Mouse (Mus musculus) midbrain, embryonic 12.5 days (tissue): ENCODE data around the gene Guca2a. TPM values are rescaled to one million over a fixed set of nuclear protein-coding genes. Genes with fewer than 3 reads are reported as not detected.

Experiments
- ATAC-seq: fragments of 200-750 bp; cut with Nextera tagmentation; 2 replicates; pipeline ENCODE4 v1.8.0; 2017; ENCODE audit warnings: low read depth, moderate TSS enrichment, moderate library complexity; ENCODE audit not compliant: low FRiP score
- H3K27ac ChIP-seq: fragments of 300-500 bp; sonication (generic); replicated peaks from 2 replicates; pipeline ENCODE4 v1.5.1; 2016; ENCODE audit warnings: mild to moderate bottlenecking
- H3K27me3 ChIP-seq: fragments of 300-500 bp; sonication (generic); 2 replicates; pipeline ENCODE4 v1.6.1; 2016; ENCODE audit warnings: mild to moderate bottlenecking
- H3K36me3 ChIP-seq: fragments of 300-500 bp; sonication (generic); 2 replicates; pipeline ENCODE4 v1.6.1; 2016
- H3K4me1 ChIP-seq: fragments of 300-500 bp; sonication (generic); 2 replicates; pipeline ENCODE4 v1.6.1; 2016
- H3K4me2 ChIP-seq: fragments of 300-500 bp; sonication (generic); replicated peaks from 2 replicates; pipeline ENCODE4 v1.6.1; 2016; ENCODE audit warnings: mild to moderate bottlenecking, moderate library complexity
- H3K4me3 ChIP-seq: fragments of 300-500 bp; sonication (generic); 2 replicates; pipeline ENCODE4 v1.5.1; 2016; ENCODE audit warnings: mild to moderate bottlenecking
- H3K9ac ChIP-seq: fragments of 300-500 bp; sonication (generic); replicated peaks from 2 replicates; pipeline ENCODE4 v1.6.1; 2016; ENCODE audit warnings: mild to moderate bottlenecking, moderate library complexity
- H3K9me3 ChIP-seq: fragments of 300-500 bp; sonication (generic); 2 replicates; pipeline ENCODE4 v1.6.1; 2016; ENCODE audit warnings: mild to moderate bottlenecking
- WGBS: fragments of 180-500 bp; shearing (Covaris S2); methylation state at CpG from one replicate; pipeline ENCODE4 v1.1.7; 2016; 5-methylcytosine and 5-hydroxymethylcytosine counted together
- polyA plus RNA-seq: library from polyadenylated mRNA; unstranded; fragments of >200 nt; fragmentation: Nextera tagmentation; extraction: Ambion mirVana; gene quantifications from 2 replicates; pipeline ENCODE4 v1.2.1, GENCODE M21; 2016

Gene Guca2a
- polyA plus RNA-seq, 1 experiment from 2014 or later, result not detected

DNA sequence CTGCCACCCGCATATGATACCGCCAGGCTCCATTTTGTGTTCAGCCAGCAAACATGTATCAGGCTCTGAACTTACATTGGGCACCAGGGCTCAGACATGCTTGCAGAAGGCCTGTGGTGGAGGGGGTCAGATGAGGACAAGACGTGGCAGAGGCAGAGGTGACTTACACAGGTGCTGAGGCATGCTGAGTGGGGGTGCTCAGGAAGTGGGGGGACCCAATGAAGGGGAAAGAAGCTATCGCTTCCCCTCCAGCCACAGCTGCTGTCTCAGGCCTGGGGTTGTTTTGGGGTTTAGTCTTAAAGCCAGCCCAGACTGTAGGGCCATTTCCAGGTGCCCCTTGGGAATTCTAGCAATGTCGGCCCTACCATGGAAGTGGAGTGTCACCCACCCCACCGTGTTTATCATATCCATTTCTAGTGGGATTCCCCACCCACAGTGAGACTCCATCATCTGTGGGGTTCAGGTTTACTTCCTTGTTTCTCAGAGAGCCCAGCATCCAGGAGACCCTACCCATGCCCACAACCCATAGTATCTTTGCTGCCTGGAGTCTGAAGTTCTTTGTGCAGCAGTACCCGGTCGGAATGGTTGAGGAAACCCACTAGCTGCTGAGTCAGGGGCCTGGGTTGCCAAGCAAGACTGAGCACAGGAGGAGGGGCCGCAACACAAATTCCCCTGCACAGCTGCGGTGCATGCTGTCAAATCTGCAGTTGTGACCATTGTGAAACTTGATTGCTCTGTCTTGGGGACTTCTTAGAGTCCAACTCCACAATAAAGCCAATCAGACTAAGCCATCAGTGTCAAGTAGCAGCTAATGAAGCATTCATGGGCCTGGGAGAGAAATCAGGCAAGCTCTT is 32.1 kb downstream of the Guca2a start:
- Histone ChIP-seq H3K27ac (no peak overlapping the region), H3K4me2 (no peak overlapping the region), H3K9ac (no peak overlapping the region), H3K27me3 (no peaks in the 10 kb centered on the region; the same call in 1 of the 2 replicates), H3K9me3 (no peaks in the 10 kb centered on the region), H3K36me3 (no peaks in the 10 kb centered on the region), H3K4me1 (peaks cover 12% of the 10 kb centered on the region), H3K4me3 (no peak overlapping the region)
- ATAC-seq, result 0 out of 2 replicates have a peak, but pooled peaks have one; percentile 23
- 58% methylated on average over 10 of the region's 10 CpGs for WGBS

DNA sequence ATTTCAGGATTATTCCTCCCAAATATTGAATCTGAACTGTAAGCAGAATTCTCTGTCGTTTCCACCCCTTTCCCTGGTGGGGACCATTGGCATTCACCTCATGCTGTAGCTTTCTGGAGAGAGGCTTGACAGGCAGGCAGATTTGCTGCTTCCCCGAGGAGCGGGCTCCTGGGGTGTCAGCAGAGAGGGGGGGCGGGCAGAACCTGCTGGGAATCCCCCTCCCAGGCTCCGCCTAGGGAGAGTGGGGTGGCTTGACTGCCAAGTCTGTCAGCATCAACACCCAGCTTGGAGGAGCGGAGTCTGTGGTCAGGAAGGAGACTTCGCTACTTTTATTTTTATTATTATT is 32.7 kb downstream of the Guca2a start:
- ATAC-seq, result no peak
- H3K9me3 ChIP-seq, result no peaks in the 10 kb centered on the region
- no peaks in the 10 kb centered on the region for H3K36me3 ChIP-seq
- no peaks in the 10 kb centered on the region; the same call in 1 of the 2 replicates for H3K27me3 ChIP-seq
- 30% methylated on average over 7 of the region's 7 CpGs for WGBS
- peaks cover 12% of the 10 kb centered on the region for H3K4me1 ChIP-seq
- H3K9ac ChIP-seq, result no peak overlapping the region
- H3K4me2 ChIP-seq, result no peak overlapping the region
- H3K4me3 ChIP-seq, result no peak overlapping the region
- no peak overlapping the region for H3K27ac ChIP-seq

DNA sequence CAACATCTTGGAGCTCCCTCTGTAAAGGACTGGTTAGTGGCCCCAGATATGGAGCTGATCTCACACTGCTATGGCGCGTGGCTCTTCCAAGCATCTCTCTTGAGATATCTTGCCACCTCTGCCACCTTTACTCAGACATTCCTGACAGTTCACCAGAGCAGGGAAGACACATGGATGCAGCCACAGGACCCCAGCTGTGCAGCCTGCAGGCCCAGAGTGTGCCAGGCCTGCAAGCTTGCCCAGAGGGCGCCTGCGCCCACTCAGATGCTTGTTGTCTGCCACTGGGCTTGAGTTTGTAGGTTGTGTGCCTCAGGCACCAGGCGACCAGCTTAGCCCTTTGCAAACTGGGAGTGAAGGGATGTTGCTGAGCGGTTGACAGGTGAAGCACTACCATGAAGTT is 33.2 kb downstream of the Guca2a start:
- Histone ChIP-seq H3K9ac (no peak overlapping the region), H3K27me3 (no peaks in the 10 kb centered on the region; the same call in 1 of the 2 replicates), H3K4me3 (no peak overlapping the region), H3K4me1 (peaks cover 12% of the 10 kb centered on the region), H3K4me2 (no peak overlapping the region), H3K36me3 (no peaks in the 10 kb centered on the region), H3K9me3 (no peaks in the 10 kb centered on the region), H3K27ac (no peak overlapping the region)
- 84% methylated on average over 6 of the region's 6 CpGs for WGBS
- ATAC-seq, result no peak

- Histone ChIP-seq H3K9ac (no peak overlapping the region), H3K36me3 (no peaks in the 10 kb centered on the region), H3K4me1 (peaks cover 12% of the 10 kb centered on the region), H3K4me3 (no peak overlapping the region), H3K27ac (no peak overlapping the region), H3K27me3 (no peaks in the 10 kb centered on the region; the same call in 1 of the 2 replicates), H3K9me3 (no peaks in the 10 kb centered on the region), H3K4me2 (no peak overlapping the region)
- WGBS, result 92% methylated on average over 9 of the region's 9 CpGs
- no peak for ATAC-seq
Measured at GRCm38 (mm10) chr4:119671164-119671563, 33.7 kb downstream of the Guca2a start.

- Histone ChIP-seq H3K4me1 (peaks cover 12% of the 10 kb centered on the region), H3K9me3 (no peaks in the 10 kb centered on the region), H3K4me2 (no peak overlapping the region), H3K27ac (no peak overlapping the region), H3K9ac (no peak overlapping the region), H3K36me3 (no peaks in the 10 kb centered on the region), H3K4me3 (no peak overlapping the region), H3K27me3 (no peaks in the 10 kb centered on the region; the same call in 1 of the 2 replicates)
- WGBS, result 38% methylated on average over 5 of the region's 5 CpGs
- ATAC-seq, result no peak
Measured at GRCm38 (mm10) chr4:119672685-119673084, 35.2 kb downstream of the Guca2a start.

GRCm38 (mm10) chr4:119682596-119682995 is 45.1 kb downstream of the Guca2a start:
- Histone ChIP-seq H3K9ac (no peak overlapping the region), H3K4me3 (no peak overlapping the region), H3K27me3 (no peaks in the 10 kb centered on the region), H3K36me3 (no peaks in the 10 kb centered on the region), H3K4me1 (peaks cover 6% of the 10 kb centered on the region; the same call in 1 of the 2 replicates), H3K4me2 (no peak overlapping the region), H3K9me3 (no peaks in the 10 kb centered on the region), H3K27ac (no peak overlapping the region)
- no peak for ATAC-seq
- 42% methylated on average over 5 of the region's 5 CpGs for WGBS

GRCm38 (mm10) chr4:119685746-119686145 is 48.2 kb downstream of the Guca2a start:
- Histone ChIP-seq H3K4me1 (peaks cover 6% of the 10 kb centered on the region; the same call in 1 of the 2 replicates), H3K27me3 (no peaks in the 10 kb centered on the region), H3K36me3 (no peaks in the 10 kb centered on the region), H3K4me2 (no peak overlapping the region), H3K4me3 (no peak overlapping the region), H3K9me3 (no peaks in the 10 kb centered on the region), H3K9ac (no peak overlapping the region), H3K27ac (no peak overlapping the region)
- WGBS, result 92% methylated on average over 2 of the region's 2 CpGs
- no peak for ATAC-seq

Other genes starting within 250 kb of the Guca2a start
- gene Ccdc30, start 222.2 kb upstream of the Guca2a start, polyA plus RNA-seq, result 11.7 and 15.7 TPM in 2 replicates
- gene Ppcs, start 215.3 kb upstream of the Guca2a start, polyA plus RNA-seq, result 20.0 and 21.0 TPM in 2 replicates
- gene Zmynd12, start 214.9 kb upstream of the Guca2a start, polyA plus RNA-seq, result 0.20 TPM in 1 of 2 replicates, not detected in the other
- gene Rimkla, start 145.1 kb upstream of the Guca2a start, polyA plus RNA-seq, result 8.9 and 9.3 TPM in 2 replicates
- 28.9 and 29.2 TPM in 2 replicates for gene Foxj3, start 100.7 kb upstream of the Guca2a start, polyA plus RNA-seq
- gene Frg2f1, start 98.2 kb upstream of the Guca2a start, polyA plus RNA-seq, result 3.8 and 4.6 TPM in 2 replicates
- not detected in 2 replicates for gene Guca2b, start 21.2 kb downstream of the Guca2a start, polyA plus RNA-seq
- gene Hivep3, start 96.1 kb downstream of the Guca2a start, polyA plus RNA-seq, result 3.5 and 4.5 TPM in 2 replicates